Mouse (Mus musculus) liver, embryonic 15.5 days (tissue): Measurements from ENCODE around the gene Dennd6b. TPM values are rescaled to one million over a fixed set of nuclear protein-coding genes. Genes with fewer than 3 reads are reported as not detected.

Experiments
- ATAC-seq: fragments of 200-750 bp; cut with Nextera tagmentation; 2 replicates; pipeline ENCODE4 v1.8.0; 2017; ENCODE audit warnings: moderate number of reproducible peaks, mild to moderate bottlenecking, moderate library complexity; ENCODE audit not compliant: insufficient read depth
- H3K27ac ChIP-seq: fragments of 300-500 bp; sonication (generic); replicated peaks from 2 replicates; pipeline ENCODE4 v1.5.1; 2015; ENCODE audit warnings: mild to moderate bottlenecking, inconsistent platforms
- H3K27me3 ChIP-seq: fragments of 300-500 bp; sonication (generic); 2 replicates; pipeline ENCODE4 v1.6.1; 2015; ENCODE audit warnings: mild to moderate bottlenecking, inconsistent platforms
- H3K36me3 ChIP-seq: fragments of 300-500 bp; sonication (generic); replicated peaks from 2 replicates; pipeline ENCODE4 v1.6.1; 2015; ENCODE audit warnings: moderate library complexity, mild to moderate bottlenecking, inconsistent platforms
- H3K4me1 ChIP-seq: fragments of 300-500 bp; sonication (generic); replicated peaks from 2 replicates; pipeline ENCODE4 v1.6.1; 2015; ENCODE audit warnings: inconsistent platforms
- H3K4me2 ChIP-seq: fragments of 300-500 bp; sonication (generic); 2 replicates; pipeline ENCODE4 v1.6.1; 2015; ENCODE audit warnings: moderate library complexity, mild to moderate bottlenecking, inconsistent platforms
- H3K4me3 ChIP-seq: fragments of 300-500 bp; sonication (generic); replicated peaks from 2 replicates; pipeline ENCODE4 v1.5.1; 2015; ENCODE audit warnings: mild to moderate bottlenecking, inconsistent platforms
- H3K9ac ChIP-seq: fragments of 300-500 bp; sonication (generic); 2 replicates; pipeline ENCODE4 v1.6.1; 2015; ENCODE audit warnings: moderate library complexity, mild to moderate bottlenecking, inconsistent platforms
- H3K9me3 ChIP-seq: fragments of 300-500 bp; sonication (generic); replicated peaks from 2 replicates; pipeline ENCODE4 v1.6.1; 2016; ENCODE audit warnings: inconsistent platforms
- WGBS: fragments of 180-500 bp; shearing (Covaris S2); methylation state at CpG from one replicate; pipeline ENCODE4 v1.1.7; 2015; ENCODE audit warnings: mixed read lengths; ENCODE audit not compliant: insufficient replicate concordance; 5-methylcytosine and 5-hydroxymethylcytosine counted together
- polyA plus RNA-seq: library from polyadenylated mRNA; unstranded; fragments of >200 nt; fragmentation: Nextera tagmentation; extraction: Ambion mirVana; gene quantifications from 2 replicates; pipeline ENCODE4 v1.2.1, GENCODE M21; 2015

The Dennd6b gene
- polyA plus RNA-seq, 1 experiment from 2014 or later: 3.5 TPM

DNA sequence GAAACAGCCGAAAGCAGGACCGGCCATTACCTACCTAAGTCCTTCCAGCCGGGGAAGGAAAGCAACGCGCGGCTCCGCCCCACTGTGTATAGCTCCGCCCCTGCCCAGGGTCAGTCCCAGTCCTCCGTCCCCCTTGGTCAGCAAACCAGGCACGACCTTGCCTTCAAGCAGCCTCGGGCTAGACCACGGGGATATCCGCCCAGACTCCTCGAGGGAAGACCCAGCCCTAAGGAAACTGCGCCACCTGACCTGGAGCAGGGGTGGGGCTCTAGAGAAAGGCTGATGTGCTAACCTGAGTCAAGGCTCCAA lies 22.4 kb downstream of the Dennd6b start:
- Histone ChIP-seq H3K9me3 (no peaks in the 10 kb centered on the region), H3K36me3 (no peaks in the 10 kb centered on the region), H3K4me1 (peaks cover 95% of the 10 kb centered on the region), H3K4me3 (peak overlapping the region; percentile 53), H3K4me2 (peak overlapping the region; percentile 71), H3K27ac (peak overlapping the region; percentile 66), H3K9ac (no peak overlapping the region; the same call in 1 of the 2 replicates), H3K27me3 (peaks cover 80% of the 10 kb centered on the region)
- 7% methylated on average over 15 of the region's 15 CpGs for WGBS
- ATAC-seq: peak; percentile 33

DNA sequence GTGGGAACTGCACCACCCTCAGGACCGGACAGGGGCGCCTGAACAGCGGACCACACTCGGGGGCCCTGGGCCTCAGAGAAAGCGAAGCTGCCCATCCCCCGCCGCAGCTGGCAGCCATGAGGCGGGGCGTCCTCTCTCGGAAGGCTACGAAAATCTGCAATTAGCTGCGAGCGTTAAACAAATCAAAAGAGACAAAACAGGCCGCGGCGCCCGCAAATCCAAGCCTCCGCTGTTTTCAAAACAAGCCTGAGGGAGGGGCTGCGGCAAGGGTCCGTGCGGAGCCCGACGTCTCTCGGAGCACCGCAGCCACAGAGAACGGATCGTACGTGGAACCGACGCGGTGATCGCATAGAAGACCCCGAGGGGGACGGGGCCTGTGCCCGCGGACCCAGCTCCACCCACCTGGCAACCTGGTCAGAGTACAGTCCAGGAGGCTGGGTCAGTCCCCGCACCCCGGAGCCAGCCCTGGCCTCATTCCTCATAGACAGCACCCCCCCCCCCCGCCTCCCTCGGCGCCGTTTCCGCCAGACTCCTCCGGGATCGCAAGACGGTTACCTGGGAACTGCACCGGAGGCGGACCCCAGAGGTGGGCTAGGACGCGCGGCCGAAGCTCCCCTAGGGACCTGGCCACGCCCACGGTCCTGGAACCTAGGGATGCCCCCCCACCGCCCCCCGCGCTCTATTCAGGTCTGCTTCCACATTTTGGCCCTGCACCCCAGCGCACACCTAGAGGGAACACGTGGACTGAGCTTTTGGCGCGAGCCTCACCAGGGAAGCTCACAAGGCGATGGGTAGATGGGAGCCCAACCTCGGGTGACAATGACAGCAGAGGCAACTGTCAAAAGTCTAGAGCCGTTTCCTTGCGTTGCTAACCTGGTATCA lies 23.0 kb downstream of the Dennd6b start:
- peak overlapping the region; percentile 66 for H3K27ac ChIP-seq

DNA sequence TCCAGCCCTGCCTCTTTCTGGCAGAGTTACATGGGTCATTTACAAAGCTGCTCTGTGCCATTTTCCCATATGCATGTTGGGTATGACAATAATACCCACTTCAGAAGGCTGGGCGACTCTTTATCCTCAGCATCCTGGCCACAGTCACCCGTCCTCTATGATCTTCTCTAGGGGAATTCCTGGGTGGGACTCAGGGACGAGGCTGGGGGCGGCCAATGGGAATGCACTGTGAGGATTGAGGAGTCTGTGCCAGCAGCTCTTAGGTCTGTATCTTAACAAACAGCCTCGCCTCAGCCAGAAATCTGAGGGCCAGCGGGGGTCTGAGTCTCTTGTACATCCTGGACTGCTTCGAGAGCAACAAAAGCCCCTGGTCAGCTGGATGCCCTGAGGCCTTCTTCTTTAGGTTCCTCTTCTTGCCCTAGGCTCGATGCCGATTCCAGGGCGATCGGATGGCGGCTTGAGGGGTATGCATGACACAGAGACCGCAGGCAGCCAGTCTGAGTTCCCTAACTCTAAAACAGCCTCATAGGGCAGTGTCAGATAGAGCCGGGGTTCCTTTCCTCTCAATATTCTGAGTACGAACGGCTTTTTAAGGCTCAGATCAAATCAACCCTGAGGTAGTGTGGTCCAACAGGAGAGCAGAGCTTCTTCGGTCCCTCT lies 23.9 kb downstream of the Dennd6b start:
- 0 out of 2 replicates have a peak, but pooled peaks cover 5% of the 10 kb centered on the region for H3K36me3 ChIP-seq
- no peak for ATAC-seq
- H3K4me1 ChIP-seq: peaks cover 81% of the 10 kb centered on the region
- H3K27ac ChIP-seq: peak overlapping the region; percentile 66
- H3K4me3 ChIP-seq: peak overlapping the region; percentile 53
- peaks cover 67% of the 10 kb centered on the region for H3K27me3 ChIP-seq
- peak overlapping the region; percentile 48; the same call in 1 of the 2 replicates for H3K9ac ChIP-seq
- no peaks in the 10 kb centered on the region for H3K9me3 ChIP-seq
- peak overlapping the region; percentile 71 for H3K4me2 ChIP-seq
- WGBS: 31% methylated on average over 17 of the region's 17 CpGs

More for the DNA sequence above, 23.0 kb downstream of the Dennd6b start:
- under 1% methylated on average over 65 of the region's 65 CpGs for WGBS
- Histone ChIP-seq H3K4me1 (peaks cover 90% of the 10 kb centered on the region), H3K27me3 (peaks cover 74% of the 10 kb centered on the region), H3K36me3 (no peaks in the 10 kb centered on the region), H3K4me3 (peak overlapping the region; percentile 53), H3K9me3 (no peaks in the 10 kb centered on the region), H3K4me2 (peak overlapping the region; percentile 71), H3K9ac (peak overlapping the region; percentile 48)
- ATAC-seq: no peak; the same call in 1 of the 2 replicates

- Histone ChIP-seq H3K4me3 (no peak overlapping the region), H3K36me3 (peaks cover 12% of the 10 kb centered on the region; the same call in 1 of the 2 replicates), H3K27ac (0 out of 2 replicates have a peak overlapping the region, but pooled peaks have one; percentile 1), H3K4me2 (0 out of 2 replicates have a peak overlapping the region, but pooled peaks have one; percentile 2), H3K4me1 (peaks cover 73% of the 10 kb centered on the region), H3K9ac (no peak overlapping the region), H3K27me3 (peaks cover 58% of the 10 kb centered on the region), H3K9me3 (no peaks in the 10 kb centered on the region)
- WGBS: 69% methylated on average over 5 of the region's 5 CpGs
- no peak for ATAC-seq
Measured at GRCm38 (mm10) chr15:89171526-89172051, 24.7 kb downstream of the Dennd6b start.

DNA sequence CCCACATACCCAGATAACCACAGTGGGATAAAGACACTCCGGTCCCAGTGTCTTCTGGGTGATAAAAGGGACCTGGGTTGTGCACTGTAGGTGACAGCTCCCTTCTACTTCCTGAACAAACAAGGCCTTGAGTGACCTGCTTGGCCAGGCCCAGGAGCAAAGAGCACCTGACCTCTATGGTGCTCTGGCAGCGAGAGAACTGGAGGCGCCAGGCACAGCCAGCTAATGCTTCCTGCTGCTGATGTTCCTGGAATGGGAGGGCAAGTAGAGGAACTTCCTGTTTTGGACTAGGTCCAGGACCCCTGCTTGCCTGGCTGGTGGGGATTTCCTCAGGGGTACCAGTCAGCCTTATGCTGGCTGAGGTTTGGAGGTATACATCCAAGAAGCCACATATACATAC lies 26.2 kb downstream of the Dennd6b start:
- Histone ChIP-seq H3K27ac (peak overlapping the region; percentile 38), H3K4me1 (peaks cover 59% of the 10 kb centered on the region), H3K9me3 (no peaks in the 10 kb centered on the region), H3K4me3 (no peak overlapping the region), H3K9ac (no peak overlapping the region), H3K27me3 (peaks cover 44% of the 10 kb centered on the region), H3K36me3 (peaks cover 25% of the 10 kb centered on the region), H3K4me2 (peak overlapping the region; percentile 15; the same call in 1 of the 2 replicates)
- 34% methylated on average over 3 of the region's 3 CpGs for WGBS
- ATAC-seq: 0 out of 2 replicates have a peak, but pooled peaks have one; percentile 42

DNA sequence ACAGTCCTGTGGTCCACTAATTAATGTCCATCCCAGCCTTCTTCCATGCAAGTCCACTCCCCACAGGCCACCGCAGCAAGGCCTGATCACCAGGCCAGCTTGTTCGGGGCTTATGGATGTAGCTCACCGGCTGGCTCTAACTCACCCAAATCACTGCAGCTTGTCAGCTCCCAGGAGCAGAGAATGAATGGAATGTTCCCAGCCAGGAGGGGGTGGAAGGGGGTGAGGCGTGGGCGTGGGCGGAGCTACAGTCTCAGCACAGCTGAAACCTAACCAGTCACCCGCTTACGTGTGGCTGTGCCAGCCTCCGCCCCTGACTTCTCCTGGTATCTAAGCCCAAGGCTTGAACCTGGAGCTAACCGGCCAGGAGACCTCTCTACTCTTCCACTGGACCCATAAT lies 26.9 kb downstream of the Dennd6b start:
- H3K36me3 ChIP-seq: peaks cover 32% of the 10 kb centered on the region
- H3K4me3 ChIP-seq: no peak overlapping the region
- peak overlapping the region; percentile 7; the same call in 1 of the 2 replicates for H3K4me2 ChIP-seq
- peak; percentile 17; the same call in 1 of the 2 replicates for ATAC-seq
- H3K4me1 ChIP-seq: peaks cover 52% of the 10 kb centered on the region
- H3K9ac ChIP-seq: no peak overlapping the region
- H3K9me3 ChIP-seq: no peaks in the 10 kb centered on the region
- 61% methylated on average over 10 of the region's 10 CpGs for WGBS
- H3K27ac ChIP-seq: peak overlapping the region; percentile 38
- H3K27me3 ChIP-seq: peaks cover 37% of the 10 kb centered on the region

DNA sequence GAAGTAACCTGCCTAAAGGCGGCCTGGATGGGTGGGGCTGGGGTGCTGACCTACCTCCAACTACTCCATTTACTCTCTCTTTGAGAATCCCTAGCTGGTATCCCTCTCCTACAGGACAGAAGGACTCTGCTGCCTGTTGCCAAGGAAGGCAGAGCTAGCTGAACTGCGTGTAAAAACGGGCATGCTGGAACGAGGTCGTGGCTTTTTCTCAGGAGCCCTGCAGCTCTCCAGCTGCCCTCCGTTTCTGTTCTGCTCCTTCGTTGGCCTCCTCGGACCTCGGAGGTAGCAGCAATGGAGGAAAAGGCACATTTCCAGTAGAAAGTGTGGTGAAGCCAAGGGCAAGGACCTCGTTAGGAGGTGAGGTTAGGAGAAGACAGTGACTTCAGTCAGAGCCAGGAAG lies 27.4 kb downstream of the Dennd6b start:
- Histone ChIP-seq H3K4me2 (no peak overlapping the region), H3K36me3 (peaks cover 36% of the 10 kb centered on the region), H3K9ac (no peak overlapping the region), H3K27me3 (peaks cover 32% of the 10 kb centered on the region), H3K9me3 (no peaks in the 10 kb centered on the region), H3K4me1 (peaks cover 47% of the 10 kb centered on the region), H3K4me3 (no peak overlapping the region), H3K27ac (no peak overlapping the region)
- 67% methylated on average over 10 of the region's 10 CpGs for WGBS
- no peak for ATAC-seq

DNA sequence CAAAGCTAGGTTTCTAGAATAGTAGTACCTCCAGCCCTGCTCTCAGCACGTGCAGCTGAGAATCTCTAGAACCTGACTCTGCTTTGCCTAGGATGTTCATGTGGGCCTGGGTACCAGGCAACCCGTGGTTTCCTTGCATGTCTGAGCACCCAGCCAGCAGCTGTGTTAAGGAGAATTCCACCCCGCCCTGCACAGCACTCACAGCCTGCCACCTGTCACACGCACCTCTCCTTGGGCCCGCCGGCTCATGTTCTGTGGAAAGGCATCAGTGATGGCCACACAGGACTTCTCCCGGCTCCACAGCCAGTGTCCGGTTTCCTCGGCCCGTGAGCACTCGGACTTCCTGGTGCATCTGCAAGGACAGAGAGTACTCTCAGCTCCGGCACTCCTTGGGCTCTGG lies 30.8 kb downstream of the Dennd6b start:
- ATAC-seq: no peak
- Histone ChIP-seq H3K4me2 (no peak overlapping the region), H3K27ac (no peak overlapping the region), H3K9me3 (no peaks in the 10 kb centered on the region), H3K9ac (no peak overlapping the region), H3K36me3 (peaks cover 53% of the 10 kb centered on the region), H3K27me3 (no peaks in the 10 kb centered on the region), H3K4me3 (no peak overlapping the region), H3K4me1 (peaks cover 17% of the 10 kb centered on the region)
- 73% methylated on average over 12 of the region's 12 CpGs for WGBS

GRCm38 (mm10) chr15:89161397-89161796 lies 34.9 kb downstream of the Dennd6b start:
- no peak for ATAC-seq
- Histone ChIP-seq H3K27me3 (no peaks in the 10 kb centered on the region), H3K9ac (no peak overlapping the region), H3K27ac (no peak overlapping the region), H3K4me1 (no peaks in the 10 kb centered on the region), H3K36me3 (peaks cover 72% of the 10 kb centered on the region), H3K4me2 (no peak overlapping the region), H3K4me3 (no peak overlapping the region), H3K9me3 (no peaks in the 10 kb centered on the region)
- 56% methylated on average over 9 of the region's 9 CpGs for WGBS

DNA sequence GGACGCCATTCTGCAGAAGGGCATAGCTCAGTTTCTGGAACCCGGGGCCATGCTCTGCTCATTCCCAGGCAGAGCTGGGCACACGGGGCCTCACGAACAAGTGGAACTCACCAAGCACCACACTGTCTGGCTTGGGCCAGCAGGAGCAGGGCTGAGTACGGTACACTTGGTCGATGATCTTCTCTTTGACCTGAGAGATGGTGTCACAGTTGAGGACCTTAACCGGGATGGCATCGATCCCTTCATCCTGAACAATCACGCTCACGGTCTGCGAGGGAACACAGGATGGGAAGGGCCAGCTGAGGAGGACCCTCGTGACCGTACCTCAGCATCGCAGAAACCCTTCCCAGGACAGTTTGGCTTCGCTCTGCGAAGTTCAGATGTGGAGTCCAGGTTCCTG lies 37.8 kb downstream of the Dennd6b start:
- Histone ChIP-seq H3K4me1 (no peaks in the 10 kb centered on the region), H3K27me3 (no peaks in the 10 kb centered on the region), H3K4me2 (no peak overlapping the region), H3K36me3 (peaks cover 56% of the 10 kb centered on the region), H3K9me3 (no peaks in the 10 kb centered on the region), H3K9ac (no peak overlapping the region), H3K27ac (no peak overlapping the region), H3K4me3 (no peak overlapping the region)
- WGBS: 85% methylated on average over 16 of the region's 16 CpGs
- ATAC-seq: no peak

DNA sequence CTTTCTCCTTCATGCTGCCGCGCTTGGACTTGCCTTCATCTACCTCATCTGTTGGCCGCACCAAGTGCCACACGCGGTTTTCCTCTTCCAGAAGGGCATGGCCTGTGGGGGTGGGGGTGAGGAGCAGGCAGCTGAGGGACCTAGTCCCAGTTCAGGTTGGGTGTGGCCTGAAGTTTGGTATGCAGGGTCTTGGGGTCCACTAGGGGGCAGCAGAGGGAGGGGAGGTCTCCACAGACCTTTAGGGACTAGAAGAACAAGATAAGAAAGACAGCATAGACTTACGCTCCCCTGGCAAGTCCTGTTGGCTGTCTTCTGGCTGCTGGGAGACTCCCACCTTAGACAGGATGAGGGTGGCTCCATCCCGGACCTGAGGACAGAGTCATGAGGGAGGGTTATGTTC lies 38.3 kb downstream of the Dennd6b start:
- no peaks in the 10 kb centered on the region for H3K9me3 ChIP-seq
- WGBS: 54% methylated on average over 7 of the region's 7 CpGs
- no peak for ATAC-seq
- H3K27ac ChIP-seq: no peak overlapping the region
- peaks cover 53% of the 10 kb centered on the region for H3K36me3 ChIP-seq
- no peak overlapping the region for H3K4me3 ChIP-seq
- no peaks in the 10 kb centered on the region for H3K4me1 ChIP-seq
- H3K27me3 ChIP-seq: no peaks in the 10 kb centered on the region
- H3K4me2 ChIP-seq: no peak overlapping the region
- H3K9ac ChIP-seq: no peak overlapping the region
